Mouse (Mus musculus) embryonic facial prominence, embryonic 13.5 days (tissue): ENCODE results near the gene Nek6. TPM values are rescaled to one million over a fixed set of nuclear protein-coding genes. Genes with fewer than 3 reads are reported as not detected.

Experiments
- ATAC-seq: fragments of 200-750 bp; cut with Nextera tagmentation; 2 replicates; pipeline ENCODE4 v1.8.0; 2017; ENCODE audit warnings: low read depth; ENCODE audit not compliant: insufficient number of reproducible peaks, insufficient read depth, low FRiP score, low TSS enrichment
- H3K27ac ChIP-seq: fragments of 300-500 bp; sonication (generic); 2 replicates; pipeline ENCODE4 v1.5.1; 2015; ENCODE audit warnings: moderate library complexity, mild to moderate bottlenecking, inconsistent platforms
- H3K27me3 ChIP-seq: fragments of 300-500 bp; sonication (generic); 2 replicates; pipeline ENCODE4 v1.6.1; 2015; ENCODE audit warnings: mild to moderate bottlenecking, inconsistent platforms
- H3K36me3 ChIP-seq: fragments of 300-500 bp; sonication (generic); 2 replicates; pipeline ENCODE4 v1.6.1; 2015; ENCODE audit warnings: mild to moderate bottlenecking, inconsistent platforms
- H3K4me1 ChIP-seq: fragments of 300-500 bp; sonication (generic); 2 replicates; pipeline ENCODE4 v1.6.1; 2015; ENCODE audit warnings: inconsistent platforms
- H3K4me2 ChIP-seq: fragments of 300-500 bp; sonication (generic); 2 replicates; pipeline ENCODE4 v1.6.1; 2015; ENCODE audit warnings: moderate library complexity, mild to moderate bottlenecking, inconsistent platforms
- H3K4me3 ChIP-seq: fragments of 300-500 bp; sonication (generic); 2 replicates; pipeline ENCODE4 v1.5.1; 2015; ENCODE audit warnings: mild to moderate bottlenecking, inconsistent platforms
- H3K9ac ChIP-seq: fragments of 300-500 bp; sonication (generic); 2 replicates; pipeline ENCODE4 v1.6.1; 2015; ENCODE audit warnings: mild to moderate bottlenecking, inconsistent platforms
- H3K9me3 ChIP-seq: fragments of 300-500 bp; sonication (generic); 2 replicates; pipeline ENCODE4 v1.6.1; 2016; ENCODE audit warnings: inconsistent platforms
- WGBS: fragments of 180-500 bp; shearing (Covaris S2); methylation state at CpG from one replicate; pipeline ENCODE4 v1.1.7; 2015; ENCODE audit warnings: mixed read lengths; 5-methylcytosine and 5-hydroxymethylcytosine counted together
- microRNA-seq: library from miRNA; unstranded; fragments of <30 nt; microRNA quantifications from one replicate; pipeline ENCODE4, GENCODE M21; 2016
- polyA plus RNA-seq: library from polyadenylated mRNA; unstranded; fragments of >200 nt; fragmentation: Nextera tagmentation; extraction: Ambion mirVana; gene quantifications from 2 replicates; pipeline ENCODE4 v1.2.1, GENCODE M21; 2015

The Nek6 gene
- polyA plus RNA-seq, 1 experiment from 2014 or later = 114 TPM

GRCm38 (mm10) chr2:38637716-38638267 lies 126.3 kb downstream of the Nek6 start:
- Histone ChIP-seq H3K27ac (no peak overlapping the region), H3K36me3 (peaks cover 80% of the 10 kb centered on the region)

GRCm38 (mm10) chr2:38641761-38642160 lies 130.3 kb downstream of the Nek6 start:
- ATAC-seq = no peak
- Histone ChIP-seq H3K36me3 (peaks cover 45% of the 10 kb centered on the region), H3K9me3 (no peaks in the 10 kb centered on the region), H3K4me3 (no peak overlapping the region), H3K27me3 (no peaks in the 10 kb centered on the region), H3K9ac (no peak overlapping the region), H3K27ac (no peak overlapping the region), H3K4me1 (peaks cover 16% of the 10 kb centered on the region), H3K4me2 (no peak overlapping the region)
- 88% methylated on average over 1 of the region's 1 CpGs for WGBS

More at GRCm38 (mm10) chr2:38637716-38638267, 126.3 kb downstream of the Nek6 start:
- Histone ChIP-seq H3K9me3 (no peaks in the 10 kb centered on the region), H3K4me3 (no peak overlapping the region), H3K4me1 (peaks cover 3% of the 10 kb centered on the region; the same call in 1 of the 2 replicates), H3K27me3 (no peaks in the 10 kb centered on the region), H3K9ac (no peak overlapping the region), H3K4me2 (no peak overlapping the region)
- WGBS = 73% methylated on average over 4 of the region's 4 CpGs
- ATAC-seq = no peak

GRCm38 (mm10) chr2:38643625-38644427 lies 132.4 kb downstream of the Nek6 start, which contains the start of gene Psmb7:
TSS of gene Psmb7 (minus strand) at chr2:38644087.
- H3K4me3 ChIP-seq = peak within 1 kb of the TSS; percentile 93
- H3K4me1 ChIP-seq = peaks cover 19% of the 10 kb centered on the region
- WGBS = 2% methylated on average over 52 of the region's 52 CpGs
- peaks cover 4% of the 10 kb centered on the region; the same call in 1 of the 2 replicates for H3K27me3 ChIP-seq
- peak within 1 kb of the TSS; percentile 93 for H3K4me2 ChIP-seq
- H3K36me3 ChIP-seq = peaks cover 30% of the 10 kb centered on the region
- ATAC-seq = peak; percentile 57; the same call in 1 of the 2 replicates
- H3K27ac ChIP-seq = peak within 1 kb of the TSS; percentile 81
- H3K9me3 ChIP-seq = no peaks in the 10 kb centered on the region
- peak within 1 kb of the TSS; percentile 92 for H3K9ac ChIP-seq

Small RNAs within 50 kb of the gene (microRNA-seq; reads per million reads assigned to microRNA genes)
- gene Gm27634 = not detected

Other genes starting within 250 kb of the Nek6 start
- gene Dennd1a, start 224.3 kb upstream of the Nek6 start, polyA plus RNA-seq = 15.5 and 16.7 TPM in 2 replicates
- 10.0 and 17.8 TPM in 2 replicates for gene Lhx2, start 172.4 kb upstream of the Nek6 start, polyA plus RNA-seq
- 261 and 274 TPM in 2 replicates for gene Psmb7, start 132.4 kb downstream of the Nek6 start, polyA plus RNA-seq
- 0.07 and 0.11 TPM in 2 replicates for gene Nr5a1, start 202.9 kb downstream of the Nek6 start, polyA plus RNA-seq